Mouse (Mus musculus) limb, embryonic 14.5 days (tissue): Measurements from ENCODE around the gene Nol9. TPM values are rescaled to one million over a fixed set of nuclear protein-coding genes. Genes with fewer than 3 reads are reported as not detected.

ENCODE experiments used
- ATAC-seq: fragments of 200-750 bp; cut with Nextera tagmentation; 2 replicates; pipeline ENCODE4 v1.8.0; 2017; ENCODE audit warnings: low read depth, moderate number of reproducible peaks, moderate TSS enrichment; ENCODE audit not compliant: low FRiP score
- DNase-seq: peaks from one replicate; pipeline ENCODE4 v3.0.0-alpha.2; 2015; ENCODE audit warnings: low spot score
- H3K27ac ChIP-seq: fragments of 300-500 bp; sonication (generic); replicated peaks from 2 replicates; pipeline ENCODE4 v1.5.1; 2014; ENCODE audit warnings: low read depth, mild to moderate bottlenecking, low read length, moderate library complexity, mixed read lengths
- H3K27me3 ChIP-seq: fragments of 300-500 bp; sonication (generic); 2 replicates; pipeline ENCODE4 v1.6.1; 2014; ENCODE audit warnings: low read length, mixed read lengths; ENCODE audit not compliant: control insufficient read depth, insufficient read depth
- H3K36me3 ChIP-seq: fragments of 300-500 bp; sonication (generic); 2 replicates; pipeline ENCODE4 v1.6.1; 2014; ENCODE audit warnings: mild to moderate bottlenecking, low read length, moderate library complexity, mixed read lengths; ENCODE audit not compliant: control insufficient read depth, insufficient read depth
- H3K4me1 ChIP-seq: fragments of 300-500 bp; sonication (generic); 2 replicates; pipeline ENCODE4 v1.6.1; 2014; ENCODE audit warnings: antibody characterized with exemption, low read length, mixed read lengths; ENCODE audit not compliant: control insufficient read depth, insufficient read depth
- H3K4me2 ChIP-seq: fragments of 300-500 bp; sonication (generic); replicated peaks from 2 replicates; pipeline ENCODE4 v1.6.1; 2014; ENCODE audit warnings: low read depth, mild to moderate bottlenecking, low read length, moderate library complexity; ENCODE audit not compliant: severe bottlenecking
- H3K4me3 ChIP-seq: fragments of 300-500 bp; sonication (generic); replicated peaks from 2 replicates; pipeline ENCODE4 v1.5.1; 2014; ENCODE audit warnings: low read length
- H3K9ac ChIP-seq: fragments of 300-500 bp; sonication (generic); 2 replicates; pipeline ENCODE4 v1.6.1; 2014; ENCODE audit warnings: mild to moderate bottlenecking, low read depth, low read length, moderate library complexity; ENCODE audit not compliant: severe bottlenecking
- H3K9me3 ChIP-seq: fragments of 300-500 bp; sonication (generic); 2 replicates; pipeline ENCODE4 v1.6.1; 2016; ENCODE audit warnings: low read length; ENCODE audit not compliant: control insufficient read depth
- POLR2A ChIP-seq: fragments of 200-500 bp; IDR thresholded peaks from 2 replicates; pipeline ENCODE4 v1.8.0; 2012; ENCODE audit warnings: inconsistent platforms, mild to moderate bottlenecking, moderate library complexity, borderline replicate concordance; ENCODE audit not compliant: insufficient read depth, insufficient read length; ENCODE audit errors: extremely low read depth
- WGBS: fragments of 180-500 bp; shearing (Covaris S2); extraction: QIAGEN DNeasy Blood & Tissue Kit; methylation state at CpG from one replicate; pipeline ENCODE4 v1.1.7; 2014; 5-methylcytosine and 5-hydroxymethylcytosine counted together
- polyA plus RNA-seq, 2 experiments: library from polyadenylated mRNA; depleted of rRNA in 1 of 2; stranded (reverse) in 1 of 2; unstranded in 1 of 2; fragments of >200 nt; fragmentation: Nextera tagmentation in 1 of 2; extraction: Ambion mirVana in 1 of 2; gene quantifications; 2 replicates each; pipeline versions ENCODE4 v1.2.1 to v1.2.3; 2012 to 2014

Gene Nol9
- polyA plus RNA-seq, 2 experiments = 25.9 to 28.5 TPM

GRCm38 (mm10) chr4:152008148-152008500, 31.0 kb upstream of the Nol9 start:
- Histone ChIP-seq H3K9me3 (no peaks in the 10 kb centered on the region), H3K27ac (no peak overlapping the region), H3K4me2 (peak overlapping the region; percentile 100), H3K27me3 (no peaks in the 10 kb centered on the region), H3K4me1 (peaks cover 28% of the 10 kb centered on the region), H3K4me3 (peak overlapping the region; percentile 81), H3K36me3 (peaks cover 8% of the 10 kb centered on the region), H3K9ac (peak overlapping the region; percentile 74)
- TF ChIP-seq POLR2A = no peak
- ATAC-seq (no peak), DNase-seq (no peak)
- 0% methylated on average over 14 of the region's 14 CpGs for WGBS

GRCm38 (mm10) chr4:152008622-152009075, 30.5 kb upstream of the Nol9 start, which contains the start of gene Klhl21:
TSS of gene Klhl21 (plus strand) at chr4:152008803.
- Histone ChIP-seq H3K36me3 (peaks cover 13% of the 10 kb centered on the region), H3K4me1 (peaks cover 28% of the 10 kb centered on the region), H3K9me3 (no peaks in the 10 kb centered on the region), H3K4me2 (peak within 1 kb of the TSS; percentile 100), H3K9ac (peak within 1 kb of the TSS; percentile 74), H3K27ac (peak within 1 kb of the TSS; percentile 87), H3K4me3 (peak within 1 kb of the TSS; percentile 81), H3K27me3 (no peaks in the 10 kb centered on the region)
- peak; percentile 96 for DNase-seq
- peak; percentile 90 for ATAC-seq
- 1% methylated on average over 41 of the region's 45 CpGs for WGBS
- TF ChIP-seq POLR2A = peak; percentile 69; the same call in 1 of the 2 replicates

- H3K27me3 ChIP-seq = no peaks in the 10 kb centered on the region
- peaks cover 28% of the 10 kb centered on the region for H3K4me1 ChIP-seq
- peak; percentile 79 for ATAC-seq
These were observed 29.8 kb upstream of the Nol9 start for GRCm38 (mm10) chr4:152009076-152010051.

GRCm38 (mm10) chr4:152010091-152010706, 28.9 kb upstream of the Nol9 start:
- H3K27me3 ChIP-seq = no peaks in the 10 kb centered on the region
- peak overlapping the region; percentile 87 for H3K27ac ChIP-seq
- H3K4me1 ChIP-seq = peaks cover 28% of the 10 kb centered on the region
- WGBS = 2% methylated on average over 10 of the region's 10 CpGs
- DNase-seq = peak; percentile 50
- no peaks in the 10 kb centered on the region for H3K9me3 ChIP-seq
- TF ChIP-seq POLR2A = no peak
- H3K4me2 ChIP-seq = peak overlapping the region; percentile 100
- H3K4me3 ChIP-seq = peak overlapping the region; percentile 81
- peak overlapping the region; percentile 74 for H3K9ac ChIP-seq
- peaks cover 27% of the 10 kb centered on the region for H3K36me3 ChIP-seq
- no peak for ATAC-seq

More at GRCm38 (mm10) chr4:152009076-152010051, 29.8 kb upstream of the Nol9 start:
- under 1% methylated on average over 67 of the region's 115 CpGs for WGBS
- Histone ChIP-seq H3K4me2 (peak overlapping the region; percentile 100), H3K9ac (peak overlapping the region; percentile 74), H3K9me3 (no peaks in the 10 kb centered on the region), H3K27ac (peak overlapping the region; percentile 87), H3K36me3 (peaks cover 19% of the 10 kb centered on the region), H3K4me3 (peak overlapping the region; percentile 81)
- 0 out of 2 replicates have a peak, but pooled peaks have one; percentile 23 for TF ChIP-seq POLR2A
- no peak for DNase-seq

GRCm38 (mm10) chr4:152010707-152011134, 28.4 kb upstream of the Nol9 start:
- H3K4me3 ChIP-seq = peak overlapping the region; percentile 81
- no peak for DNase-seq
- H3K4me2 ChIP-seq = peak overlapping the region; percentile 100
- H3K27me3 ChIP-seq = no peaks in the 10 kb centered on the region
- 16% methylated on average over 13 of the region's 13 CpGs for WGBS
- no peaks in the 10 kb centered on the region for H3K9me3 ChIP-seq
- no peak overlapping the region; the same call in 1 of the 2 replicates for H3K27ac ChIP-seq
- no peak for ATAC-seq
- H3K36me3 ChIP-seq = peaks cover 32% of the 10 kb centered on the region
- peak overlapping the region; percentile 74 for H3K9ac ChIP-seq
- TF ChIP-seq POLR2A = no peak
- peaks cover 28% of the 10 kb centered on the region for H3K4me1 ChIP-seq
